Mouse (Mus musculus) heart, adult 8-10 months (tissue): ENCODE measurements around the gene Ramp1. TPM values are rescaled to one million over a fixed set of nuclear protein-coding genes. Genes with fewer than 3 reads are reported as not detected.

ENCODE experiments used
- DNase-seq: peaks from one replicate; pipeline ENCODE4 v3.0.0; 2022; ENCODE audit warnings: low spot score
- total RNA-seq, 4 experiments: library from RNA; stranded (reverse); gene quantifications; 2 replicates each; pipeline ENCODE4 v1.2.4; 2022

Ramp1 gene
- total RNA-seq: 1 to 10 TPM; 3.4 to 5.1 (median 4.5) TPM

GRCm38 (mm10) chr1:91179533-91180173 is at the start of gene Ramp1:
Gene Ramp1, plus strand, starts transcription at chr1:91179822.
- no peak for DNase-seq

GRCm38 (mm10) chr1:91137036-91137435 is 42.6 kb upstream of the Ramp1 start:
- no peak for DNase-seq

DNA sequence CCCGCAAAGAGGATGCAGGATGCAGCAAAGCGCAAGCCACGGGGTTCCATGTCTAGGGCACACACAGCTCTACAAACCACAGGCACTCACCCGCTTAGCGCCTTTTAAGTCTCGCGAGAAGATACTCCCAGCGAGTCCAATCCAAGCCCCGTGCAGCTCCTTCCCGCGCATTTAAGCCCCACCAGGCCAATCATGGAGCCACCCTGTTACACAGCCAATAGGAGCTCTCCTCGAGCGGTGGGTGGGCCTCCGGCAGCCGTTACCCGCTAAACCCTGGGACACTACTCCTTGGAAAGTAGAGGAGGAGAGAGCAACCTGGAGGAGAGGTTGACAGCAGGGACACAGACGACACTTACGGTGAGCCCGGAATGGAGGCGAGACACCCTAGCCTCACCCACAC is 34.8 kb upstream of the Ramp1 start, which contains the start of gene Rbm44:
Gene Rbm44, plus strand, starts transcription at position 277 of the 400 bp plus-strand sequence.
- no peak for DNase-seq

- no peak for DNase-seq
These were observed 28.1 kb upstream of the Ramp1 start for GRCm38 (mm10) chr1:91151509-91151908.

DNA sequence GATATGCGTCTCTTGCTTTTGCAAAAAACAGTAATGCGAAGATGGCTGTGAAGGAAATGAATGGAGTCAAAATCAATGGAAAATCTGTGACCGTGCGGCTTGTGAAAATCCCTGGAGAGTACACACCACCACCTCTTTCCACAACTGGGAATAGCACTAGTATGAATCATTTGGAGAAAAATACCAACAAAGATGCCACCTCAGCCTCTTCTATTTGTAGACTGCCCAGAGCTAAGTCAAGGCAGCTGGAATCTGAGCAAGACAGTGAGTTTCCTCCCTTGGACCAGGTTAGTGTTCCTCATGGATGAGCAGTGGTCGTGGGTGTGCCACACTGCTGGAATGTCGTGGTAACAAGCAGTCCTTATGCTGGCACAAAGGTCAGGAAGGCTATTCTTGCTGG is 12.8 kb upstream of the Ramp1 start:
- no peak for DNase-seq

DNA sequence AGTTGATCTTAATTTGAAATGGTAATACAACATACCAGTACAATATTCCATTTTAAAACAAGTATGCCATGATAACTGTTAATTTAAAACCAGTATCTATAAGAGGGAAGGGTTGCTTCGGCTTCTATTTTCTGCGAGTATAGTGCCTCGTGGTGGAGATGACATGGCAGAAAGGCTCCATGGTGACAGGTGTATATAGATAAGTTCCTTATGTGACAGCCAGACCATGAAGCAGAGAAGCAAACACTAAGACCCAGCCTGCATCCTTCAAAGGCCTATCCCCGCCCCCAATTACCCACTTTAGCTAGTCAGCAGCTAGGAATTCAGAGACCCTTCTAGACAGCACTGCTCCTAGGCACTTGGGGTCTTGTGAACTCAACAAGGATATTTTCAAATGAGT is 10.5 kb upstream of the Ramp1 start:
- DNase-seq: no peak

- no peak for DNase-seq
These were observed 4.8 kb upstream of the Ramp1 start for GRCm38 (mm10) chr1:91174796-91175195.

DNA sequence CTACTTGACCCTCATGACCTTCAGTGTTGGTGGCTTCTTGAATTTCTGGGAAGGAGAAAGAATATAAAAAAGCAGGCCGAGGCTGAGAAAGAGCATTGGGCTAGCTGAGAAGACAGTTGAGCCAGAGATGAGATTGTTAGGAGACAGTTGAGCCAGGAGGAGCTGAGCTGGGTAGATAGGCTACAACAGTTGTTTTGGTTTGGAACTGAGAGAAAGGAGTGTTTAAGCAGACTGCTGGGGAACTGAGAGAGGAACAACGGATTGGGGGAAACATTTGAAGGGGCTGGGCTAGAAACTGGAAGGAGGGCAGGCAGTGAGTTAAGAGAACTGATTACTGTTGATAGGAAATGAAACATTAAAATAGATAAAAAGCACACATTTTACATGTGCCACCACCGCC is 3.6 kb upstream of the Ramp1 start:
- DNase-seq: no peak

- DNase-seq: no peak
These were observed 2.8 kb upstream of the Ramp1 start for GRCm38 (mm10) chr1:91176871-91177270.

- peak; percentile 53 for DNase-seq
These were observed 536 bp upstream of the Ramp1 start for GRCm38 (mm10) chr1:91179086-91179485.

DNA sequence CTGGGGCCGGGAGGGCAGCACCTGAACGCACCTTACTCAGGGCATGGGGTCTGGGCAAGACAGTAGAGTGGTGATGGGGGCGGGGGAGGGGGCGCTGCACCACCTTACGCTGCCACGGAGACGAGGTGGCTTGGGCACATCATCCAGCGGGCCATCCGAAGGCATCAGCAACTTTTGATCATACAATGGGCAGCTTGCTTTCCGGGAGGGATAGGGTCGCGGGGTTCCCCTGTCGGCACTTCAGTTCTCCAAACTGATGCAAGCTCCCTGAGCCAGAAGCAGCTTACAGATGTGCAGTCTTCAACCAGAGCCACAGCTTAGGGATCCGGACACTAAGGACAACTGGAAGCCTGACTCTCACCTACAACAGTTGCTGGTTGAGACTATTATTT is 548 bp downstream of the Ramp1 start:
- no peak for DNase-seq

GRCm38 (mm10) chr1:91180723-91181122 is 1.1 kb downstream of the Ramp1 start:
- DNase-seq: no peak

DNA sequence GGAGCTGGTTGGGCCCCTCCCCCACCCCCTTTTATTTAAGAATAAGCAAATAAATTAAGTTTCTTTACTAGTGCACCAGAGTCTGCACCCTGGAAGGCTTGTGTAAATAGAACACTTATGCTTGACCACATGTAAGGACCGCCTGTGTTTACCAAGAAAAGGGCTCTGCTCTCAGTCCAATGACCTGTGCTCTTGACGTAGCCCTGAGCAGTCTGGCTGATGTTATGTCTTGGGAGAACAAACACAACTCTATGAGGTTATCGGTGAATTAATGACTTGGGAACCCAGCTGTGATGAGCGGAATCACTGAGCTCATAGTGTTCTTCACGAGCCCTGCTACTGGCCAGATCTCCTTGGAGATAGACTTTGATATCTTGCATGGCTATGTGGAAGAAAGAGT is 1.6 kb downstream of the Ramp1 start:
- no peak for DNase-seq

- DNase-seq: no peak
These were observed 2.3 kb downstream of the Ramp1 start for GRCm38 (mm10) chr1:91181784-91182450.

- DNase-seq: no peak
These were observed 3.7 kb downstream of the Ramp1 start for GRCm38 (mm10) chr1:91183305-91183704.

- no peak for DNase-seq
These were observed 7.1 kb downstream of the Ramp1 start for GRCm38 (mm10) chr1:91186677-91187076.

- DNase-seq: no peak
These were observed 7.7 kb downstream of the Ramp1 start for GRCm38 (mm10) chr1:91187315-91187714.

DNA sequence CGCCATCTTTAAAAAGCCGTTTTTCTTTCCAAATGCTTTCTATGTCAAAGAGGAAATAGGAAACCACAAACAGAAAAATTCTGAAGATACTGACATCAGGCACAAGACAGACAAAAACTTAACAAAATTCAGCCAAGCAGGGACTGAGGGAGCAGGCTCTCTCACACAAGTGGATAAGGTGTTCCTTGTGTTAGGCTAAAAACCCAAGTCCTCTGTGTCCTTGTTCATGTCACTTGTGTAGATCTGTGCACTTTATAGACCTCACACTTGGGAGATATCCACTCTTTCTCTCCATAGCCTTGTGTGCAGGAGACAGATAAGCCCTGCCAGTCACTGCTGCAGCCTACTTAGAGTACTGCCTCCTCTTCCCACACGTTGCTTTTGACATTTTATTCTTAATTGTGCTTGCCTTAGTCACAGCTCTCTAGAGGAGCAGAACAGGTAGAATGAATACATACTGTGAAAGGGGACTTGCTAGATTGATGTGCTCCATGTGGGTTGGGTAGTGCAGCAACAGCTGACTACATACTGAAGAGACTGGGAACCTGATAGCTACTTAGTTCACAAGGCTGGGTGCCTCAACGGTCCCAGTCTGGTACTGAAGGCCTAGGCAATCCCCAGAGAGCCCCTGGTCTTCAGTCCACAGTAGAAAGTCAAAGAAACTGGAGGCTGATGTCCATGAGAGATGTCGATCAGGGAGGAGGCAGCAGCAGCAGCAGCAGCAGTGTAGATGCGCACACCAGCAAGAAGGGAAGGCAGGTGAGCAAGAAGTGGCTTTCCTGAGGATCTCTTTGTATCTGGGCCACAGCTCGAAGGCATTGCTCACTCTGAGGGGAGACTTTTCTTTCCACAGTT is 8.4 kb downstream of the Ramp1 start:
- DNase-seq: no peak

- no peak for DNase-seq
These were observed 9.3 kb downstream of the Ramp1 start for GRCm38 (mm10) chr1:91188851-91189460.

- no peak for DNase-seq
These were observed 12.6 kb downstream of the Ramp1 start for GRCm38 (mm10) chr1:91192184-91192583.

DNA sequence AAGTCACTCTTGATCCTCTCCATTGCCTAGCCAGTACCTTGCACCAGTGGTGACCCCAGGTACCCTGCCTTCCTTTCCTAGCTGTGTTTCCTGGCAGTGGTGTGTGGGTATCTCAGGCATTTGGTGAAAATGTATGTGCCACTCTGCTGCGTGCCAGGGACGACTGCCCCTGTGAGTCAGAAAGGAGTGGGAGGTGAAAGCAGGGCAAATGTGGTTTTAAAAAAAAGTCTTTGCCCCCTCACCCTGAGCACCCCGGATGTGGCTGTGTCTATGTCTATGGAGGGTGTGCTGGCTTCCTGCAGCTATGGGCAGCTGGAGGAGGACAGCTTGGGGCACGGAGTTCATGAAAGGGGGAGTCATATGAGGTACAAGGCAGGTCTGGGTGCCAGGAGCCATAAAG is 13.6 kb downstream of the Ramp1 start:
- DNase-seq: no peak

- DNase-seq: no peak
These were observed 14.1 kb downstream of the Ramp1 start for GRCm38 (mm10) chr1:91193680-91194079.
